Mouse (Mus musculus): ENCODE measurements around the gene Nmral1.
"Not testable (repeated sequence)": the region's sequence is repeated elsewhere in the genome, so short reads cannot be mapped to it uniquely, and the experiment has no call there.

The Nmral1 gene

DNA sequence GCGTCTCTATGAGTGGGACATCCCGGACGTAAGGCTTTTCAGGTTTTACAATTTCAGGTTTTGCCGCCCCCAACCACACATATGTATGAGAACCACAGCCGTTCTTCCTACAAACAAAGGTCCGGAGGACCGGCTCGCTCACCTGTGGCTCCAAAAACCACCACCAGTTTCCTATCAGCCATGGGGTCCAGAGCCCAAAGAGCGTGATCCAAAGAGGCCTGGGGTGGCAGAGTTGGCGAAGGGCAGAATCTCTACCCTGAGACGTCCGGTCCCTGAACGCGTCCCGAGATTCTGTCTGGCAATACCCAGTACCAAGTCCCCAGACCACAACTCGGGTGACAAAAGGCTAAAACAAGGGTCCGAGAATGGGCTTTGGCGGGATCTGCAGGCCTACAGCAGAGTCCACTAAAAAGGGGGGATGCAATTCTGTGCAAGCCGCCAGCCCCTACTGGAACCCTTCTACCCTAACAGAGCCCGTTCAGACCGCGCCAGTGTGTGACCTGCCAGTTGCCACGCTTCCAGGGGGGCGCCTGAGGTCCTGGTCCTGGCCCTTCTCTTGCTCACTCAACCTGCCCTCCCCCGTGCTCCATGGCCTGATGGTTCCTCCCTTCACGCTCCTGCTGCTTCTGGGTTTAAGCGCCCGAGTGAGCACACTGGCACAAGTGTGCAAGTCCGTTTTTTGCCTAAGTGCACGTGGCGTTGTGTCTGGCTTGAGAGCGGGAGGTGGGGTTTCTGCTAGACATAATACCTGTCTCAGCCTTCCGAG, at the start of gene Nmral1:
TSS of gene Nmral1 (minus strand) at position 604 of the 766 bp plus-strand sequence.
- peak; percentile 50 for DNase-seq (ENCODE audit: low spot score)

DNA sequence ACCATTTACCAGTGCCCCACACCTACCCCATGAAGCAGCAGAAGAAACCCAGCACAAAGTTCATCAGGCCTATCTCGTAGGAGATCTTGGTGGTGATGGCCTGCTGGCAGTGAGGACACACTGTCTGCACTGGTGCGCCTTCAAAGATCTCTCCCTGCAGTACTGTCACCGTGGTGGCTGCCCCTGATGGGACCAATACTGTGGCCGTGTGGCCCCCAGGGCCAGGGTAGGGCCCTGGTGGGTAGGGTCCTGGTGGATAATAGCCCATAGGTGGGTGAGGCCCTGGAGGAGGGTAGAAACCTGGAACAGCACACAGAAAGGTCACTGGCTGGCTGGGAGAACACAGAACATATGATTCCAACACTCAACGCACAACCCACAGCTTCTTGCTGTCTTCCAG, 49.6 kb upstream of the Nmral1 start:
- DNase-seq (ENCODE audit: low spot score): no peak

GRCm38 (mm10) chr16:4767012-4767790, 48.0 kb upstream of the Nmral1 start:
- no peak for DNase-seq (ENCODE audit: low spot score)

DNA sequence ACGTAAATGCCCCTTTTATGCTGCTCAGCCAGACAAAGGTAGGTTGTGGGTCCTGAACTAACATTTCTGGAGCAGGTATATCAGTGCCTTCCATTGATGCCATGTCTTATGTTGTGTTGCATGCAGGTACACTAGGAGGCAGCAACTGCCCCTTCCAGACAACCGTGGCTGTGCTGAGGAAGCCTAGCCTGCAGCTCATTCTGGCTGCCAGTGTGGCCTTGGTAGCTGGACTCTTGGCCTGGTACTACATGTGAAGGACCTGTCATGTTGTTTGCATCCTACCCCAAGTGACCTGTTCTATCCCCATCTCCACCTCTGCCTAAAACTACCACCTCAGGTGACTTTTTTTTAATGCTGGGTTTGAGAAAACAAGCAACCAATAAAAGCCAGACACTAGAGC, 46.7 kb upstream of the Nmral1 start:
- DNase-seq (ENCODE audit: low spot score): no peak

DNA sequence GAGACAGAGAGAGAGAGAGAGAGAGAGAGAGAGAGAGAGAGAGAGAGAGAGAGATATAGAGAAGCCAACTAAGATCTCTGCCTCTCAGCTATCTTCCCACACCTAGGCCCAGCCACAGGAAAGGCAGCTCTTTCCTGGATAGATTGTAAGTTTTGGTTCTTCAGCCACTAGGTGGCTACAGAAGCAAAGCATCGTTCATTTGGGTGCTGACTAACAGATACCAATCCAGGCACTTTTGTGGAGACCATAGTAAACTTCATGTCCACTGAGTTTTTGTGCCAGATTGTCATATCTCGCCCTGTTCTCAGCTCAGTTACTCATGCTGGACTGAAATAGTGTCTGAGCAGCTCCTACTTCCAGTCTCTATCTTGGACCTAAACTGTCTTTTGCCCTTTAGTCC, 44.1 kb upstream of the Nmral1 start:
- DNase-seq (ENCODE audit: low spot score): no peak

- DNase-seq (ENCODE audit: low spot score): no peak
Measured at GRCm38 (mm10) chr16:4762437-4762836, 43.3 kb upstream of the Nmral1 start.

DNA sequence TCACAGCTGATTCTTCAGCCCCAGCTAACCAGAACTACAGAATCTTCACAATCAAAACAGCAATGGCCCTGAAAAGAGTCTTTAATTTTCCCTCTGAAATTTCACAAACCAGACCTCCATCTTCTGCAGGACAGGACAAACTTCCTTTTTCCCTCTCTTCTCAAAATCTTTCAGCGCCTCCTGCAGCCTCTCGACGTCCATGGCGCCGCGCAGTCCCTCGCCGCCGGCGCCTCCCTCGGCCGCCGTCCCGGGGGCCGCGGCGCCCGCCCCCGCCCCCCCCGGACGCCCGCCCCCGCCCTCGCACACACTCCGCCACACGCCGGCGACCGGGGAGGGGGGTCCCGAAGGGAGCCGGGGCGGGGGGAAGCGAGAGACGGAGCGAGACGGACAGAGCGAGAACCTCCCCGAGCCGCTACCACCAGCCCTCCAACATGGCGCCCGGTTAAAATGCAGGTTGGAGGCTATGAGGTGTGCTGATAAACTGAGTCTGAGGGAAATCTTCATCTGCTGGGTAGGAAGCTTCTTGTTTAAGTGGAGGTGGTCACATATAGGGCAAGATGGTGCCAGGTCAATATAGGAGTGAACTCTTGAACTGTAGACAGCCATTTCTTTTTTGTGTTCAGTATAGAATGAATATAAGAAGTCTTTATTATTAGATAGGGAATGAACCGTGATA, 37.6 kb upstream of the Nmral1 start:
- DNase-seq (ENCODE audit: low spot score): not testable (repeated sequence)

DNA sequence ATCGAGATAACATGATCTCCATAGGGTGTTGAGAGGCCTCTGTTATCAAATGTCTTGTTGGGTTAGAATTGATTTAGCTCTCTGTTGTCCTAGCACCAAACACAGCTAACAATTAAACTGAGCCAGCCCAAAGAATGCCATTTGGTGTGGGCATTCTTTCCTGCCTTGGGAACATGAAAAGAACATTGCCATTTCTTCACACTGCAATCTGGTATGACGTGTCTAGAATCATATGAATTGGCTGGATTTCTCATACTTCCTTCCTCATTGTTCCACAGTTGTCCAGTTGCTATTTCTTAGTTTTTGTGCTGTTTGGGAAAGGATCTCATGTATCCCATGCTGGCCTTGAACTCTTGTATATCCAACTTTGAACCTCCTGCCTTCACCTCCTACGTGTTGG, 34.9 kb upstream of the Nmral1 start:
- no peak for DNase-seq (ENCODE audit: low spot score)

- DNase-seq (ENCODE audit: low spot score): no peak
Measured at GRCm38 (mm10) chr16:4752155-4752554, 33.0 kb upstream of the Nmral1 start.

DNA sequence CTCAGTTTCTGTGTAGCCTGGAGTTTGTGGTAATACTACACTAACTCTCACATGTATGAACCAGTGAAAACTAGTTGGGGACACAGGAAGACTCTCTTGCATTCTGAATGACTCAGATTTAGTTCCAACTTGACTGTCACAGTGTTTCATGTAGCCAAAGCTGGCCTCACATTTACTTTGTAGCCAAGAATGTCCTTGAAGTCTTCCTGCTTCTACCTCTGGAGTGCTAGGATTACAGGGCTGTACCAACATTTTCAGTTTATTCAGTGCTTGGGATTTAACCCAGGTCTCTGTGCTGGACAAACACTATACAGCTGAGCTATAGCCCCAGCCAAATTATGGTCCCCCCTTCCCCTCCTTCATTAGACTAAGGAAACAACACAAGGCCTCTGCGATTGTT, 23.0 kb upstream of the Nmral1 start:
- no peak for DNase-seq (ENCODE audit: low spot score)

- DNase-seq (ENCODE audit: low spot score): no peak
Measured at GRCm38 (mm10) chr16:4739994-4740393, 20.8 kb upstream of the Nmral1 start.

- no peak for DNase-seq (ENCODE audit: low spot score)
Measured at GRCm38 (mm10) chr16:4736262-4736661, 17.1 kb upstream of the Nmral1 start.

- DNase-seq (ENCODE audit: low spot score): no peak
Measured at GRCm38 (mm10) chr16:4730776-4731358, 11.7 kb upstream of the Nmral1 start.

DNA sequence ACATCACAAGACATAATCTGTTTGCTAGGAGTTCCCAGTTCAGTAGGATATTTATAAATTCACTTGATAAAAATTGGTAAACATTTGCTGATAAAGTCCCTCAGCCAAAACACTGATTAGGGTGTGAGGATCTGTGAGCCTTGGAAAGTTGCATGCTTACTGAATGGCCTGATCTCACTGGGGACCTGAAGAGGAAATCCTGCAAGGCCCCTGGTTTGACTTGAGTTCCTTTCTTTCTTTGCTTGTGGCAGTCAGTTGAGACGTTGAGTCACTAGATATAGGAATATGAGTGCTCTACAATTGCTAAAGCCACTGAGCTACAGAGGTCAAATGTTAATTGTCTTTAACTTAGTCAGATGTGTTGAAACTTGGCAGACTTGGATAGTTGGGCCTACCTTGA, 8.8 kb upstream of the Nmral1 start:
- no peak for DNase-seq (ENCODE audit: low spot score)

DNA sequence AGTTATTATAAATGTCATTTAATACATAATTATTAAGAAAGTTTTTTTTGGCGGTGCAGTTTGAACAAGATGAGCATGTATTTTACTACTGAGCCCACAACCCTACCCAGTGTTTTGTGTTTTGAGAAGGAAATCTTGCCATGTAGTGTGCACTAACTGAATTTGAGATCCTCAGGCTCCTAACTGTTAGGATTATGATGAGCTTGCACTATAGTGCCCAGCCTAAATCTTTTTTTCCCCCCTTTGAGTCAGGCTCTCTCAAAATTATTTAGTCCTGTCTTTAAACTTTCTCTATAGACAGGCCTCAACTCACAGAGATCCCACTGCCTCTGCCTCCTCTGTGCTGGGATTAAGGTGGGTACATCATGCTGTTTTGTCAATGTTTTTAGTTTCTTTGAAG, 8.4 kb upstream of the Nmral1 start:
- no peak for DNase-seq (ENCODE audit: low spot score)

DNA sequence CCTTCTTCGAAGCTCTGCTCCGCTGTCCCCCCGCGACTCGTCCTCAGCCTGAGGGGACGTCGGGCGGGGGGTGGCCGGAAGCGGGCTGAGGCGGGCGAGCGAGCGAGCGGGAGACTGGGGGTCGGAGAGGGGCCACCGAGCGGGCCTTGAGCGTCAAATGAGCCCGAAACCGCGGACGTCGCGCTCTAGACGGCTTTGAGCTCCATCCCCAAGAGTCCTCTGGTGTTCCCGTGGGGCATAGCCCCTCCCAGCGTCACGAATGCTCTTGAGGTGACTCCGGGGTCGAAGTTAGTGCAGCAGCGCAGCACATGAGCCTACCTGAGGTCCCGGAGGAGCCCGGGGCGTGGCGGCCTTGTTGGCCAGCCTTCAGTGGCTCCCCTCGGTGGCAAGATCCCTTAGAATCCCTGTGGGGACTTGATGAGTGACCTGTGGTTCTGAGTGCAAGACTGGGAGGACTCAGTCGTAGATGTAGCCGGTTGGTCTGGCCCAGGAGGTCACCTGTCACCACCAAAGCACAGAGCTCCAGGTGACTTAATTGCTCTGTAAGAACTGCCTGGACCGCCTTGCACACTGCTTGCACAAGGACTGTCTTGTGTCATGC, 7.5 kb upstream of the Nmral1 start:
- no peak for DNase-seq (ENCODE audit: low spot score)

DNA sequence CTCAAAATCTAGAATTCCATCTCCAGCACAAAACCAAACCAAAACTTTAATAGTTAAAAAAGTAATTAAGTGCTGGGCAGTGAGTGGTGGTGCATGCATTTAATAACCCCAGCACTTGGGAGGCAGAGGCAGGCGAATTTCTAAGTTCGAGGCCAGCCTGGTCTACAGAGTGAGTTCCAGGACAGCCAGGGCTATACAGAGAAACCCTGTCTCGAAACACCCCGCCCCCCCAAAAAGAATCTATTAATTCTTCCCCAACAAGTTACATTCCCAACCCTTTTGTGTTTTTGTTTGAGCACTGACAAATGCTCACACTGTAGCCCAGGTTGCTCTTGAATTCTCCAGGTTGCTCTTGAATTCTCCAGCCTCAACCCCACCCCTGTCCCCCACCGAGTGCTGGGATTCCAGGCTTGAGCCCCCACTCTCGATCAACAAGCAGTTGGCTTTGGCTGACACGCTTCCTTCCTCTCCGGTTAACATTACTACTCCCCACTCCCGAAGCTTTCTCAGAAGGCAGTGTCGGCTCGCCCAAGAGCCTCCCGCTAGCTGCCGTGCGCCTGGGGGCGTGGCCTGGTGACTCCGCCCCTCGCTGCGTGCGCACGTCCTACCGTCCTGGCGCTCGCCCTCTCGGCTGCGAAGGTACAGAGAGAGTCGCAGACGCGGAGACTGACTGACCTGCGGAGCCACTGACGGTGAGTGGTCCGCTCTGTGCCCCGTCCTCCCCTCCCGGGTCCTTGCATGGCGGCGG, 6.8 kb upstream of the Nmral1 start, which contains the start of gene Hmox2:
TSS of gene Hmox2 (plus strand) at position 582 of the 748 bp plus-strand sequence.
- DNase-seq (ENCODE audit: low spot score): peak; percentile 94

DNA sequence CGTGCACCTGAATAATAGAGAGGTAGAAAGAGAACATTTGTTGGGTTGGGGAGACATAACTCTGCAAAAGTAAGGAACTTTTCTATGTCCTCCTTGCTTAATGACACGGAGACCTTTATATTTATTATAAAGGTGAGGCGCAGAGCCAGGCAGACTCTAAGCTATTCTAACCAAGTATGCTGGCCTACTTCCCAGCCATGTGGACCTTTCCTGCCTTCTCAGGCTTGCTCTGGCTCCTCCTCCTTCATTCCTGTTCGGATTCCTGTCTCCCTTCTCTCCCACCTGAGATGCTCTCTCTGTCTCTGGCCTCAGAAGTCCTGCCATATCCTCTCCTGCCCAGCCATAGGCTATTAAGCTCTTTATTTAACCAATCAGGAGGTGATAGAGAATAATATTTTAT, 6.1 kb upstream of the Nmral1 start:
- no peak for DNase-seq (ENCODE audit: low spot score)

- no peak for DNase-seq (ENCODE audit: low spot score)
Measured at GRCm38 (mm10) chr16:4722915-4723209, 3.7 kb upstream of the Nmral1 start.

- DNase-seq (ENCODE audit: low spot score): no peak
Measured at GRCm38 (mm10) chr16:4722128-4722914, 3.2 kb upstream of the Nmral1 start.

DNA sequence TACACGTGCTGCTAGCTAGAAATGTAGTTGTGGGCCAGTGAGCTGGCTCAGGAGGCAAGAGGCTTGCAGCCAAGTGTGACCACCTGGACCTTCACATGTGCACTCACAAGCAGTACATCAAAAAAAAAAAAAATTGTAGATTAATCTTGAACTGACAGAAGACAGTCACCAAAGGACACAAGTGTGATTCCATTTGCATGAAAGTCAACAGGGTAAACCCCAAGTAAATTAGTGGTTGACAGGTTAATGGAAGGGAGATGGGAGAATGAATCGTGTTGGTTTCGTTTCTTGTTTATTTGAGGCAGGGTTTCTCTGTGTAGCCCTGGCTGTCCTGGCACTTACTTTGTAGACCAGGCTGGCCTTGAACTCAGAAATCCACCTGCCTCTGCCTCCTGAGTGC, 1.3 kb downstream of the Nmral1 start:
- no peak for DNase-seq (ENCODE audit: low spot score)

All from ovary, postnatal 10 days (tissue).